Mouse (Mus musculus) spleen, adult 2 months (tissue): ENCODE data around the gene Rrp36.

Experiments
- CTCF ChIP-seq: fragments of 200-500 bp; IDR thresholded peaks from 2 replicates; pipeline ENCODE4 v1.5.1; 2011; ENCODE audit warnings: mild to moderate bottlenecking, inconsistent platforms; ENCODE audit not compliant: insufficient read depth, insufficient read length, insufficient replicate concordance; ENCODE audit errors: extremely low read depth
- POLR2A ChIP-seq: fragments of 200-500 bp; IDR thresholded peaks from 2 replicates; pipeline ENCODE4 v1.6.1; 2011; ENCODE audit warnings: low read depth, low read length, inconsistent platforms

DNA sequence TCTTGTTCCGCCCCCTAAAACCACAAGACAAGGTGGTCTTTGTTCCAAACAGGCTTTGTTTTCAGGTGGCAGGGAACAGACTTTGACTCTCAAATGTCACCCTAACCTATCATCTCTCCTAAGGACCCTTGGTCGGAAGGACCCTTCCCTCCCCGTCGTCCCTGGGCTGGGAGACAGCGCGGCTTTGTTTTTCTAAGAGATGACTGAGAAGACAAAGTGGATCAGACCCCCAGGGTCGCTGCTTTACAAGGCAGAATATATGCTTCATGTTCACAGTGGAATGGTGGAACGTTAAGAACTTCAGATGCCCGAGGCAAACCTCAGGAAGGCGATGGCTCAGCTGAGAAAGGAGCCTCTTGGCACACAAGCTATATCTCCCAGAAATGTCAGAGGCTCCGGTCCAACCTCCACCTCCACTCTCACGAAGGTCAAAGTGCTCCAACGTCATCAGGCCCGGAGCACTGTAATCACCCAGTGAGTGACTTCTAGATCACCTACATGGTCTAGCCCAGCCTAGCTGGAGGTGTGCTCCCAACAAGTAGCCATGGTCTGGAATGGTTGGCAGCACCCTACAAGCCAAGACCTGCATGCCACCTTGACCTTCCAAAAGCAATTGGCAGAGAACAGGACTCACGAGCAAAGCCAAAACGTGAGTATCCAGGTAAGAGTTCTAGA, 54.3 kb downstream of the Rrp36 start:
- no peak for TF ChIP-seq POLR2A
- TF ChIP-seq CTCF: no peak
